Mouse (Mus musculus) heart, postnatal 0 days (tissue): ENCODE measurements at regions not wholly inside any gene's neighbourhood (a gene's known extent, or its start where the extent isn't known, plus 50 kb on each side); places are given as distances from the start of the nearest gene placed in this dataset.

Source experiments
- CTCF ChIP-seq: IDR thresholded peaks from 2 replicates; pipeline ENCODE4 v1.5.1; 2016; ENCODE audit warnings: antibody characterized with exemption, control low read depth, low read depth
- EP300 ChIP-seq: IDR thresholded peaks from 2 replicates; pipeline ENCODE4 v1.6.1; 2016; ENCODE audit warnings: antibody characterized with exemption, low read depth

GRCm38 (mm10) chr8:34398914-34399813 is 287.6 kb upstream of the Gm10131 start:
- no peak for TF ChIP-seq EP300
- TF ChIP-seq CTCF, result no peak
